Mouse (Mus musculus) megakaryocyte, embryonic 14.5 days (primary cell): ENCODE measurements at regions not wholly inside any gene's neighbourhood (a gene's known extent, or its start where the extent isn't known, plus 50 kb on each side); places are given as distances from the start of the nearest gene placed in this dataset.

Experiments used
- FLI1 ChIP-seq: IDR thresholded peaks from 2 replicates; pipeline ENCODE4 v1.6.1; 2012; ENCODE audit warnings: low read length, inconsistent platforms, mixed read lengths
- GATA1 ChIP-seq: IDR thresholded peaks from 3 replicates; pipeline ENCODE4 v1.6.1; 2012; ENCODE audit warnings: mixed read lengths, low read length, inconsistent platforms, borderline replicate concordance

DNA sequence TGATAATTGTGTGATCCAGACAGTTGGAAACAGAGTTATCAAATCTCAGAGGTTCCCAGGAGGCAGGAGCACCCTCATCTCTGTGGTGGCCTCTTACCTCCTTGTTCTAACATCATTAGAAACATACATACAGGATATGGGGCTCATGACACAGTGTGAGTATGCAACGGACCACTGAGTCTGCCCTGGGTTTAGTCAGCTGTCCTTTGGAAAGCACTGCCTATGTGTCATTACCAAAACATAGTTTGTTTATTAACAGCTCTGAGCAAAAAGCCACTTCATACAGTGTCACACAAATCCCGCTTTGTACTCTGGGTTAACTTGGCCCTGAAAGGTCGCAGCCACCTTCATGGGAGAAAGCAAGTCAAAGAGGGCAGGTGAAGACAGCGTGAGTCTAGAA is 139.5 kb upstream of the Sox2 start:
- TF ChIP-seq GATA1 (no peak), FLI1 (no peak)
